Mouse (Mus musculus) liver, embryonic 12.5 days (tissue): Measurements from ENCODE around the gene Nrxn1. TPM values are rescaled to one million over a fixed set of nuclear protein-coding genes. Genes with fewer than 3 reads are reported as not detected.

Experiments
- ATAC-seq: fragments of 200-750 bp; cut with Nextera tagmentation; 2 replicates; pipeline ENCODE4 v1.8.0; 2017; ENCODE audit warnings: moderate number of reproducible peaks, mild to moderate bottlenecking, moderate library complexity
- H3K27ac ChIP-seq: fragments of 300-500 bp; sonication (generic); 2 replicates; pipeline ENCODE4 v1.5.1; 2016; ENCODE audit warnings: mild to moderate bottlenecking
- H3K27me3 ChIP-seq: fragments of 300-500 bp; sonication (generic); replicated peaks from 2 replicates; pipeline ENCODE4 v1.6.1; 2016; ENCODE audit warnings: mild to moderate bottlenecking, moderate library complexity
- H3K36me3 ChIP-seq: fragments of 300-500 bp; sonication (generic); 2 replicates; pipeline ENCODE4 v1.6.1; 2016; ENCODE audit warnings: mild to moderate bottlenecking, moderate library complexity
- H3K4me1 ChIP-seq: fragments of 300-500 bp; sonication (generic); 2 replicates; pipeline ENCODE4 v1.6.1; 2016
- H3K4me2 ChIP-seq: fragments of 300-500 bp; sonication (generic); 2 replicates; pipeline ENCODE4 v1.6.1; 2016; ENCODE audit warnings: mild to moderate bottlenecking, moderate library complexity
- H3K4me3 ChIP-seq: fragments of 300-500 bp; sonication (generic); 2 replicates; pipeline ENCODE4 v1.5.1; 2016; ENCODE audit warnings: mild to moderate bottlenecking, moderate library complexity
- H3K9ac ChIP-seq: fragments of 300-500 bp; sonication (generic); 2 replicates; pipeline ENCODE4 v1.6.1; 2016; ENCODE audit warnings: mild to moderate bottlenecking, moderate library complexity
- H3K9me3 ChIP-seq: fragments of 300-500 bp; sonication (generic); replicated peaks from 2 replicates; pipeline ENCODE4 v1.6.1; 2016; ENCODE audit warnings: mild to moderate bottlenecking, moderate library complexity
- WGBS: fragments of 180-500 bp; shearing (Covaris S2); methylation state at CpG from one replicate; pipeline ENCODE4 v1.1.7; 2016; ENCODE audit not compliant: insufficient replicate concordance; 5-methylcytosine and 5-hydroxymethylcytosine counted together
- polyA plus RNA-seq: library from polyadenylated mRNA; unstranded; fragments of >200 nt; fragmentation: Nextera tagmentation; extraction: Ambion mirVana; gene quantifications from 2 replicates; pipeline ENCODE4 v1.2.1, GENCODE M21; 2016

Gene Nrxn1
- polyA plus RNA-seq, 1 experiment from 2014 or later = 0.39 TPM

DNA sequence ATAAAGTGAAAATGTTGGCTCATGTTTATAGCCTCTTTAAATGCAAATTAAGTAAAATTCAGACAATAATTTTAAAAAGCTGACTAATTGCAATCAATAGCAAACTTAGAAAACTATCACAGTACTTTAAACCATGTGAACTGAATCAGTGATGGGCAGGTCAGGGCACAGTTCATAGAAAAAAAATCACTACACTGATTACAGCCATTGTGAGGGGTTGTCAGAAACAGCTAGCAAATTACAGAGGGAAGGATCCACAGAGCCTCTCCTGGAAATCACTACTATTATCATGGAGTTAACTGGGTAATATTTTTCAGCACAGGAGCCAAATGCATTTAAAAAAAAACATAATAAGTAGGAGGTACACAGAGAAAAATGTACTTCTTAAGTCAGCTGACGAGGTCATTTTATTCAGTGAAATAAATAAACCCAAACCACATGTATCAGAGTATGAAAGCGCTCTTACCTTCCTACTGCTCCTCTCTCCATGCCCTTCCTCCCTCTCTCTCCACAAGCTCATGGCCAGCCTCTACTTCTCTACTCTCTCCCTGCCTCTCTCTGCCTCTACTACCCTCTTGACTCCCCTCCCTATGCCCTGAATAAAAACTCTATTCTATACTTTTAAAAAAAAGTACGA lies 304.3 kb downstream of the Nrxn1 start:
- Histone ChIP-seq H3K9me3 (no peaks in the 10 kb centered on the region), H3K27ac (no peak overlapping the region), H3K36me3 (no peaks in the 10 kb centered on the region), H3K27me3 (no peaks in the 10 kb centered on the region), H3K4me3 (no peak overlapping the region), H3K4me1 (no peaks in the 10 kb centered on the region), H3K9ac (no peak overlapping the region), H3K4me2 (no peak overlapping the region)
- no peak for ATAC-seq
- 54% methylated on average over 3 of the region's 3 CpGs for WGBS

DNA sequence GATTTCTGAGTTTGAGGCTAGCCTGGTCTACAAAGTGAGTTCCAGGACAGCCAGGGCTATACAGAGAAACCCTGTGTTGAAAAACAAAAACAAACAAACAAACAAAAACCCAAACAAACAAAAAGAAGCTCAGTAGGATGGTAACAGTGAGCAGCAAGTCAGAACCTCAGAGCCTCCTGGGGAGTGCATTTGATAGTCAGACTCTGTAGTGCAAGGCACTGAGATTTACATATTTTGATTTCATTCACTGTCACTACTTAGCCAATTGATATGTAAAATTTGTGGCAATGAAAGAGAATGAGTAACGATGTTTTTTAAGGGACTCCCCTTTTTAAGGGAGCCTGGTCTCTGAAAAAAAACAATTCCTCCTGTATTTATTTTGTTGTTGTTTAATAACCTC lies 304.8 kb downstream of the Nrxn1 start:
- Histone ChIP-seq H3K27me3 (no peaks in the 10 kb centered on the region), H3K9me3 (no peaks in the 10 kb centered on the region), H3K27ac (no peak overlapping the region), H3K4me1 (no peaks in the 10 kb centered on the region), H3K4me2 (no peak overlapping the region), H3K4me3 (no peak overlapping the region), H3K9ac (no peak overlapping the region), H3K36me3 (no peaks in the 10 kb centered on the region)
- WGBS = 48% methylated on average over 1 of the region's 1 CpGs
- no peak for ATAC-seq

DNA sequence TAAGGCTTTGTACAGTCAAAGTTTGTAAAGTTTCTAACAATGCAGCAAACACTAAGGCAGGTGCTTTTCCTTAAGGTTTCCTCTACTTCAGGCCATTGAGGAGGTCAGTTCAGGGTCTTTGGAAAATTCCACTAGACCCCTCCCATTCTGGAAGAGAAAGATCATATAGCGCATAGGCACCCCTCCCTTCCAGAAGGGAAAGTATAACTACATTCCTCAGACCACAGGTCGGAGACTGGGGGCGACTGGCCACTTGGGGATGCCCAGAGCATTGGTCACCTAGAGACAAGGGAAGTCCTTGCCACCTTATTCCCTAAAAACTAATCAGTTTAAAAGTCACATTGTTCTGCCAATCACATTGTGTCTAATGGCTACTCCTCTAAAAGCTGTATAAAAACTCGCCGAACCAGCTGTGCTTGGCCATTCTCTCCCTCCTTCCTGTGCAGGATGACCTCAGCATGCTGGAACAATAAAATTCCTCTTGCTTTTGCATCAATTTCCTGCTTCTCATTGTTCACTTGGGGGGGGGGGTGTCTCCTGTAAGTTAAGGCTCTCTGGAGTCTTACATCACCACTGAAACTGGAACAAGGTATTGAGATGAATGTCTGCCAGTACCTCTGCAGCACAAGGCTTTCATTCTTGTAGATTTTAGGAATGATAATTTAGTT lies 305.6 kb downstream of the Nrxn1 start:
- WGBS = 66% methylated on average over 5 of the region's 5 CpGs
- no peaks in the 10 kb centered on the region for H3K27me3 ChIP-seq
- H3K4me2 ChIP-seq = no peak overlapping the region
- no peak overlapping the region for H3K4me3 ChIP-seq
- H3K9me3 ChIP-seq = no peaks in the 10 kb centered on the region
- no peak overlapping the region for H3K27ac ChIP-seq
- H3K9ac ChIP-seq = no peak overlapping the region
- no peaks in the 10 kb centered on the region for H3K36me3 ChIP-seq
- H3K4me1 ChIP-seq = no peaks in the 10 kb centered on the region
- ATAC-seq = no peak

DNA sequence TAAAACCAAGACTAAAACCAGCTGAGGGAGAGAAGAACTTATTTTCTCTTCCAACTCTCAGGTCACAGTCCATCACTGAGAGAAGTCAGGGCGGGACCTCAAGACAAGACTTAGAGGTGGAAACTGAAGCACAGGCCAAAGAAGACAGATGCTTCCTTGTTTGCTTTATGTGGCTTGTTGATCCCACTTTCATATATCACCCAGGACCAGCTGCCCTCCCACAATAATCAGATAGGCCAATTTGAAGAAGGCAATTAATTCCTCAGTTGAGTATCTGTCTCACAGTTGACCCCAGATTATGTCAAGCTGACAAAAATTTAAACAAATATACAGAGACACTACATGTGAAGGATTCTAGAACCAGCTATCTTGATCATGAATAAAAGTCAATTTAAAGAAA lies 312.4 kb downstream of the Nrxn1 start:
- no peak overlapping the region for H3K4me2 ChIP-seq
- H3K27me3 ChIP-seq = no peaks in the 10 kb centered on the region
- no peak overlapping the region for H3K9ac ChIP-seq
- 76% methylated on average over 1 of the region's 1 CpGs for WGBS
- H3K27ac ChIP-seq = no peak overlapping the region
- no peaks in the 10 kb centered on the region for H3K4me1 ChIP-seq
- no peaks in the 10 kb centered on the region for H3K36me3 ChIP-seq
- no peak for ATAC-seq
- H3K4me3 ChIP-seq = no peak overlapping the region
- no peaks in the 10 kb centered on the region for H3K9me3 ChIP-seq

DNA sequence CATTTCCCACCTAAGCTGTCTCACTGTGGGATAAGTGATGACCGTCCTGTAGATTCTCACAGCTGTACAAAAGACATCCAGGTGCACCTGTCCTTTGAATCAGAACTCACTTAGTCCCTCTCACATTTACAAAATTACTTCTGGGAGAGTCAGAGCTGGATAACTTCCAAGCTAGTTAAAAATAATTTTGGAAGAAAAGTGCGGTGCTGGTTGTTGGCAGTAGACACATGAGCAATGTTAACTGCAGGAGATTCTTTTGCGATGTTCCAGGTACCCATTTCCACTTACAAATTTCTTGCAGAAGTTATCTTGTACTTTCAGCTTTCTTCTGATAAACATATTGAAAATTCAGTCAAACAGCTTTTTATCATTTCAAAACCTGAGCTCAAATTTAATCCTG lies 317.5 kb downstream of the Nrxn1 start:
- H3K36me3 ChIP-seq = no peaks in the 10 kb centered on the region

DNA sequence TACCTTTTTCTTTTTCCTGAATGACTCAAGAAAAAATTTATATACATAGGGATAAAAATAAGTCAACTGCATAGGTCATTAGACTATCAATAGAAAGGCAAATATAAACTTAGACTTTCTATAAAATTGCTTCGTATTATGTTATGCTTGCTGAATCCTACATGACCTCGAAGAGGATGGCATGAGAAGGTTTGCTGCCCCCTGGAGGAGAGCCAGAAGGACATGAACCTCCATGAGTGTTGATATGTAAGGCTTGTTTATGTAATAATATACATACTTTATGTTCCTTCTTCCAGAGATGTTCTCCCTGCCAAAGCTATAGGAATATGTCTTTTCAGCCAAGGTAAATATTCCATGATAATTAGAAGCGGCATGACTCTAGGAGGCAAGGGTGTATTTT lies 319.6 kb downstream of the Nrxn1 start:
- no peak for ATAC-seq
- H3K27me3 ChIP-seq = no peaks in the 10 kb centered on the region
- H3K4me1 ChIP-seq = no peaks in the 10 kb centered on the region
- WGBS = 66% methylated on average over 3 of the region's 3 CpGs
- no peaks in the 10 kb centered on the region for H3K9me3 ChIP-seq
- H3K36me3 ChIP-seq = no peaks in the 10 kb centered on the region
- H3K4me3 ChIP-seq = no peak overlapping the region
- H3K9ac ChIP-seq = no peak overlapping the region
- H3K4me2 ChIP-seq = no peak overlapping the region
- no peak overlapping the region for H3K27ac ChIP-seq

More for the DNA sequence above, 317.5 kb downstream of the Nrxn1 start:
- no peak overlapping the region for H3K27ac ChIP-seq
- H3K9me3 ChIP-seq = no peaks in the 10 kb centered on the region
- no peaks in the 10 kb centered on the region for H3K4me1 ChIP-seq
- no peak for ATAC-seq
- no peak overlapping the region for H3K9ac ChIP-seq
- H3K27me3 ChIP-seq = no peaks in the 10 kb centered on the region
- no peak overlapping the region for H3K4me3 ChIP-seq
- WGBS = 64% methylated on average over 3 of the region's 3 CpGs
- H3K4me2 ChIP-seq = no peak overlapping the region

DNA sequence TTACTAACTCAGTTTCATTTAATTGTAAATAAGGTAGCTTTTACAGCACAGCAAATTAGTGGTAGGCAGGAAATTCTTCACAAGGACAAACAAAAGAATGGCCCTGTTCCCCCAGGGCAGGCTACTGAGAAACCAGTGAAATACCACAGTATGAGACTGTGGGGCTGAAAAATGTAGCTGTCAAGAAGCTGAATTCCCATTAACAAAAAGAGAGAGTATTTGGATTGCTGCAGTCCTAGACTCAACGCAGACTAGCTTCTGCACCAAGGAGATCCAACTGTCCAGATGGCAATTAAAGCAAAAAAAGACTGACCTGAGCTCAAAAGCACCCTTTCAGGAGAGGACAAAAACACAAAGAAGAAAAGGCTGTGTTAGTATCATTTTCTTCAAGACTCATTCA lies 324.7 kb downstream of the Nrxn1 start:
- Histone ChIP-seq H3K36me3 (no peaks in the 10 kb centered on the region), H3K27ac (no peak overlapping the region), H3K27me3 (no peaks in the 10 kb centered on the region), H3K9me3 (no peaks in the 10 kb centered on the region), H3K4me1 (no peaks in the 10 kb centered on the region), H3K9ac (no peak overlapping the region), H3K4me2 (no peak overlapping the region), H3K4me3 (no peak overlapping the region)
- ATAC-seq = no peak
- WGBS = 41% methylated on average over 1 of the region's 1 CpGs

DNA sequence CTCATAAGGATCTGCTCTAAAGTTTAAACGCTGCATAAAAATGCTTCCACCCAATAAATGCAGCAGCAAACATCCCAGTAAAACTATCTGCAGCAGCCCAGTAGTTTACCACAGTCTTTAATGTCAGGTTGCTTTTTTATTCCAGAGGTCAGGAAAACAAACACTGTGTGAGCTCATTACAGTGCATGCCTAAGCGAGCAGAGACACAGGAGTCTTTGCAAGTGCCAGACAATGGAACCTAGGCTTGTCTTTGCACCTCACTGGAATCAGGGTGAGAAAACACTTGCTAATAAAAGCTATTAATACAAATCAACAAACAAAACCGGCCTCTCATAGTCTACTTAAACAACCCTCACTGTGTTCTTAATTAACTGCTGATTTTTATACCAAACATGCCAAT lies 365.7 kb downstream of the Nrxn1 start:
- Histone ChIP-seq H3K4me1 (no peaks in the 10 kb centered on the region), H3K9me3 (no peaks in the 10 kb centered on the region), H3K36me3 (no peaks in the 10 kb centered on the region), H3K4me3 (no peak overlapping the region), H3K4me2 (no peak overlapping the region), H3K9ac (no peak overlapping the region), H3K27ac (no peak overlapping the region), H3K27me3 (no peaks in the 10 kb centered on the region)
- ATAC-seq = no peak
- 43% methylated on average over 3 of the region's 3 CpGs for WGBS

DNA sequence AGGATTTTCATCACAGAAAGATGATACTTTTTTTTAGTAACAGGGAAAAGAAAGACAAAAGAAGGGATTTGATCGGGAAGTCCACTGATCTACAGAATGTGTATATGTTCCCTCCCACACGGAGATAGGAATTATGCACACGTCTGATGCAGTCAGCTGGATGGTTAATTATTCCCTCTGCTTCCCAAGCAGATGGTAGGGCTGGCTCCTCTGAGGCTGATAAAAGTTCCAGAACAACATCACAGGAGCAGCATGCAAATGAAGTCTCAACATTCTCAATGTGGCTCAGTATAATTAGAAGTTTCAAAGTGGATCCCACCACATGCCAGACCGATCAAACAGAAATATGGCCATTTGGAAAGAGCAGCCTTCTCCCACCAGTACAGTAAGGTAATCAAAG lies 388.1 kb downstream of the Nrxn1 start:
- Histone ChIP-seq H3K9me3 (no peaks in the 10 kb centered on the region), H3K27me3 (no peaks in the 10 kb centered on the region), H3K4me2 (no peak overlapping the region), H3K27ac (no peak overlapping the region), H3K36me3 (no peaks in the 10 kb centered on the region), H3K4me3 (no peak overlapping the region), H3K4me1 (no peaks in the 10 kb centered on the region), H3K9ac (no peak overlapping the region)
- no peak for ATAC-seq
- 70% methylated on average over 4 of the region's 4 CpGs for WGBS

DNA sequence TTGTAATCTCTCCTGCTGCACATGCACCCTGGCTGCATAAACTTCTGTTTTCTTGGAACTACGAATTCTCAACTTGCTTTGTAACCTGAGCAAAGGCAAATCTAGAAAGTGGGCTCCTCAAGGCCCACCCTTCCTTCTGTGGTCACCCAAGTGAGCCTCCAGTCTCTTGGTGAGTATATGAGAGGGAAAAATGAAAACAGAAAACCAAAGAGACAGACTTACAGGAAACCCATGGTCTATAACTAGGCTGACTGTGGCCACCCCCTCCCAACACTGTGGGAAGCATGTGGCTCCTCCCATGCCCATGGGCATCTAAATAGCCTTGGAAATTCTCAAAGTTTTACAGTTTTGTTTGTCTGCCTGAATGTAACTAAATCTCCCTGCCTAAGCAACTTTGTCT lies 390.2 kb downstream of the Nrxn1 start:
- no peak overlapping the region for H3K27ac ChIP-seq
- no peaks in the 10 kb centered on the region for H3K4me1 ChIP-seq
- H3K9me3 ChIP-seq = no peaks in the 10 kb centered on the region
- no peak overlapping the region for H3K4me3 ChIP-seq
- H3K36me3 ChIP-seq = no peaks in the 10 kb centered on the region
- no peak for ATAC-seq
- no peak overlapping the region for H3K9ac ChIP-seq
- no peaks in the 10 kb centered on the region for H3K27me3 ChIP-seq
- no peak overlapping the region for H3K4me2 ChIP-seq
- 59% methylated on average over 1 of the region's 1 CpGs for WGBS

DNA sequence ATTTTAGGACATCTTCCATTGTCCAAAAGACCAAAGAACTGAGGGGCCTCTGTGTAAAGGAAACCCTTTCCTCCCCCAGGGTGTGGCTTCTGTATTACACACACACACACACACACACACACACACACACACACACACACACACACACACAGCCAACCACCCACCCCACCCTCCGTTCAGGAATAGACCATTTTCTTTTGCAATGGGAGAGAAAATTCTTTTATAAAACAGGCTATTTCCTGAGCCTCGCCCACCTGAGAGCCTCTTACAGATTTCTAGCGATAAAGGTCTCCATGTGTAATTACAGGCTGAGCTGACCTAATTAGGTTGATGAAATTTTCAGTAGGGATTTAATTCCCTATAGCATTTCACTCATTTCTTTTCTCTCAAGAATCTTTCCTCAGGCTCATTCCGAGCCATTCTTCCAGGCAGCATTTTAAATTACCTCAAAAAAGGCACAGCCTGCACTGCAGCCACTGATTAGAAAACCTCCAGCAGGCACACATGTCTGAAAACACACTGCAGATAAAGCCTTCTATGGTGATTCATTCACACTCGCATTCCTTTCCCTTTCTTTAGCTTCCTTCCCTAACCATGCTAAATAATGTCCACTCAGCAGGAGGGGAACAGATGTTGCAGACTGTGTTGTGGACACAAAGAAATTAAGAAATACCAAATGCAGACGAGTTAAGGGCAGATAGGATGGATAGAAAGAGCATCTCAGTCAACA lies 396.6 kb downstream of the Nrxn1 start:
- Histone ChIP-seq H3K4me2 (no peak overlapping the region), H3K4me1 (no peaks in the 10 kb centered on the region), H3K36me3 (no peaks in the 10 kb centered on the region), H3K27me3 (no peaks in the 10 kb centered on the region), H3K9ac (no peak overlapping the region), H3K4me3 (no peak overlapping the region), H3K9me3 (no peaks in the 10 kb centered on the region), H3K27ac (no peak overlapping the region)
- 36% methylated on average over 6 of the region's 6 CpGs for WGBS
- no peak for ATAC-seq

DNA sequence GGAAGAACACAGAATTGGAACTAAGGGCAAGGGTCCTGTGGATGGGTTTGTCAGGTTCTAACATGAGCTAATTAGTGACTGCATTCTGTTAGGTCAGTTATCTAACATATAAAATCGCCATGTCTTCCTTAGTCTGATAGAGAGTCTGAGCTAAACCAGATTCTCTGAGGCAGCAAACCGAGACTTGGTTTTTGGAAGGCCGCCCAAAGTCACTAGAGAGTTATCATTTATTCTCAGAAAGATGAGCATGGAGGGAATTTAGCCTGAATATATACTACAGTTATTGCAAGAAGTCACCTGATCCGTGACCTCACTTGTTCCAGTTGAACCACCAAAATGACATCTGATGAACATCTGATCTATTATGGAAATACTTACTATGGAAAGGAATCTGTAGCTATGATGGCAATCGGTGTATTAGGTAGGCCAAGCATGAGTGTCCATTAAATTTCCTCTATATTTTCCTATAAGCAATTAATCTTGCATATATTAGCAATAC lies 397.7 kb downstream of the Nrxn1 start:
- Histone ChIP-seq H3K4me2 (no peak overlapping the region), H3K9ac (no peak overlapping the region), H3K4me1 (no peaks in the 10 kb centered on the region), H3K9me3 (no peaks in the 10 kb centered on the region), H3K27me3 (no peaks in the 10 kb centered on the region), H3K27ac (no peak overlapping the region), H3K4me3 (no peak overlapping the region), H3K36me3 (no peaks in the 10 kb centered on the region)
- 68% methylated on average over 5 of the region's 5 CpGs for WGBS
- no peak for ATAC-seq
